In the genomic region with DNA sequence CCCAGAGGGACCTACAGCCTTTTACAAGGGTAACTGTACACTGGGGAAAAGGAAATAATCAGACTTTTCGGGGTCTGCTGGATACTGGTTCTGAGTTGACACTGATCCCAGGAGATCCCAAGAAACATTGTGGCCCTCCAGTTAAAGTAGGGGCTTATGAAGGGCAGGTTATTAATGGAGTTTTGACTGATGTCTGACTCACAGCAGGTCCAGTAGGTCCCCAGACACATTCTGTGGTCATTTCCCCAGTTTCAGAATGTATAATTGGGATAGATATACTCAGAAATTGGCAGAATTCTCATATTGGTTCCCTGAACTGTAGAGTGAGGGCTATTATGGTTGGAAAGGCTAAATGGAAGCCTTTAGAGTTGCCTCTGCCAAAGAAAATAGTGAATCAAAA, we compare ENCODE assay signal across 2 mouse cellular contexts.
DNase-seq lines count a peak whose midpoint lies in the region.

No protein-coding gene starts in this region.

- DNase-seq in 3T3-L1 (ENCODE audit: low read depth, low spot score), result peak; percentile 52
- peak; percentile 69 for DNase-seq in NIH3T3 (ENCODE audit: low read depth)
